Mouse (Mus musculus) frontal cortex, postnatal 10 days (tissue): ENCODE results near the gene Vwa2.

Source experiments
- DNase-seq, 2 experiments: peaks; one replicate each; pipeline ENCODE4 v3.0.0; 2022; ENCODE audit warnings: low spot score in 2 of 2, mixed read lengths in 1 of 2

Vwa2 gene

DNA sequence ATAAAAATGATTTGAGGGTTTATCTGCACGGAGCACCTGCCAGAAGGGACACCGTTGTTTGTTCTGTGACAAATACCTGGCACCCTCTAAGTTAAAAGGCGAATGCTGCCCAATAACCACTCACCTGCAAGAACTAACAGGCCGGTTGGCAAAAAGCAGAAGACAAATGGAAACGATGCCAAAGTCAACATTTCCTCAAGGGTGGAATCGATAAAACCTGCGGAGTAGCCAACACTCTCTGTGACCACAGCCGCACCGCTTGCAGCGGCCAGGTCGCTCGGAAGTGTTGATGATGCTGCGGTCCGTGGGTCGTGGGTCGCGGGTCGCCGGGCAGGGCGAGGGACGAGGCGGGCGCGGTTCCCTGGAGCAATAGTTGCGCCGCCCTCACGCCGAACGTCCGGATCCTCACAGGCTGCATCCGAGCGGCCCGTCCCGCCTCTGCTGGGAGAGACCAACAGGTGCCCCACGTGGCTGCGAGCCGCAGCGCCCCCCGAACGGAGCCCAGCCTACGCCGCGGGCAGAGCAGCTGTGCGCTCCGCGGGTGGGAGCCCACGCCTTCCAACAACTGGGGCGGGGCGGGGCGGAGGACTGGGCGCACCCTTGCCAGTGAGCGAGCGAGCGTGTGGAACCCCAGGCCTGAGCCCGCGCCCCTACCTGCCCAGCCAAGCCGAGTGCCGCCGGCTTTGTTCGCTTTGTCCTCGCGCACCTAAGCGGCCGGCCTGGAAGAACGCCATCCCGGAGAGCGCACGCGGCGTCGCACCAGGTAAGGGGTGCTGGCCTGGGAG, at the start of gene Vwa2:
Gene Vwa2 (plus strand): TSS at position 434 of the 785 bp plus-strand sequence.
- no peak for DNase-seq

DNA sequence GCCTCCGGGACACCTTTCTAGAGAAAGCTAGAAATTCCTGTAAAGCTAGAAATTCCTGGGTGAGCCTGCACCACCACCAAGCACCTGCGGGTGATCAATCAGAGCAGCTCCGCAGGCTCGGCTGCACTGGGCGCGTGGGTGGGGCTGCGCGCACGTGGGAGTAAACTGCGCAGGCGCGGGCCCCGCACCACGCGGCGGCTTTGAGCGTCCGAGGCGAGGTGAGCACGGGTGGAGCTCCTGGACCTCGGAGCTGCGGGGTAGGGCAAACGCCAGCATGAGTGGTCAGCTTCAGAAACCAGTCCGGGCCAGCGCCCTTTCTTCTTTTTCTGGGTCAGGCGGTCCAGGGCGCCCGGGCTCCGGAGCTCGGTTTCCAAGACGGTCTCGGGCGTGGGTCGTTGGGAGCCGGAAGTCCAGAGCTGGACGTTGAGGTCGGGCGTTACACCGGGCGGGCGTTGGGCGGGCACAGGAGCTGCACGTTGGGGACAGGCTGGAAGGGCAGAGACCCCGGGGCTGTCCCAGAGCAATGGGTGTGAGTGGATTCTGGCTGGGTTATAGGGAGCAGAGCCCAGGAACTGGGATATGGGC, 47.9 kb upstream of the Vwa2 start, which contains the start of gene Tdrd1:
Gene Tdrd1 (plus strand): TSS at position 163 of the 585 bp plus-strand sequence.
- no peak for DNase-seq

DNA sequence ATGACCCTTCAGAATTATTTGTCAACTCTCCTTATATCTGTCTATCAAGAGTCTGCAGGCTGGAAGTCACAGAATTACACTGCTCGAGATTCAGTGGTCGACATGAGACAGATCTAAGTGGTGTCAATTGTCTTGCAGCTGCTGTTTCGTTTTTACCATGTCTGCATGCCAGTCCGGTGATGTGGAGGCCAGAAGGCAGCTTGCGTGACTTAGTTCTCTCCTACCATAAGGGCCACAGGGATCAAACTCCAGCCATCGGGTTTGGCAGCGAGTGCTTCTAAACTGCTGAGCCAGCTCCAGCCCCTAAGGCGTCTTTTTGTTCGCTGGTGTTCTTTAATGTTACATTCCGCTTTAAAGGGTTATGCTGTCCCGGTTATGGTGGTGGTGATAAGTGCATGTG, 45.7 kb upstream of the Vwa2 start:
- DNase-seq: no peak

DNA sequence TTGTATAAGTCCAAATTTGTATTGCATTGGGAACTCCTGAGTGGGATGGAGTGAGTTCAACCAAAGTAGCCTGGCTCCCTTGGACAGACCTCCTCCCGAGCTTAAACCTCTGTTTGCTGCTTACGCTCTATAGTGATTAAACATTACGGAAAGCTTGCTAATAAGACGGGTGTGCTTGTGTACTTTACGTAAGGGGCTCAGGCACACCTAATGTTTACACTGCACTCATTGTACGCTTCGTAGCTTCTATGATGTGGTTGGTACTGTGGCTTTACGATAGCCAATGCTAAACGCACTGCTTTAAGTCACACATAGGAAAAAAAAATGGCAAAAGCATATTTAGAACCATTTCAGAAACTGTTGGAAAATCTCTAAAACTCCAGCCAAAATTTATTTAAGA, 44.8 kb upstream of the Vwa2 start:
- DNase-seq: no peak

DNA sequence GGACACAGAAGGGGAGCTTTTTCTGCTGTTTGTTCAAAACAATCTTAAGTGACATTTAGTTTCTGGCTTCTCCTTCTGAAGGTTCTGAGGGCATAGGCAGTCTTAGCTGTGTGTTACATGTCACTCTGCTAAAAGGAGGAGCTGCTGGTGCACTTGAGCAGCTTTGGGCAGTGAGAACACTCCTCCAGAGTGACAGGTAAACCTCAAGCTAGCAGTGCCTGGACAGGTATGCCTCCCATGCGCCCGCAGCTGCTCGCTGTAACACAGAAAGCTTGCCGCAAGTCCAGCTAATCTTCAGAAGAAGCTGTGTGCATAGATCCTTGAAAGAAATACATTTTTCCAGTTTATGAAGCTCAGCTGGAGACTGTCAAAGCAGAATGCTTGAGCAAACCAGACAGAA, 43.9 kb upstream of the Vwa2 start:
- no peak for DNase-seq

DNA sequence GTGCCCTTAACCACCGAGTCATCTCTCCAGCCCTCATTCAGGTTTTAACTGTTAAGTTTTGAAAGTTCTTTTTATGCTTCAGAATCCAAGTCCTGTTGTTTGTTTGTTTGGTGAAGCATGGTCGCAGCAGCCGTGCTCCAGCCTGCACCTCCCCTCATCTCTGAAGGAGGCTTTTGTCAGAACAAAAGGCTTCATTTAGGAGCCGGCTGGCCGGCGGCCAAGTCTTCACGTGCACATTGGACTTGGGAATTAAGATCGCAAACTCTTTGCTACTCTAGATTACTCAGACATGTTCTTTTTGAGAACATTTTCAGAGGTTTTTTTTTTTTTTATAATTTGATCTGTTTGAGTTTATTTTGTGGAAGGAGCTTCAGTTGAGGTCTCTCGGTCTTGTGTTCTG, 38.7 kb upstream of the Vwa2 start:
- no peak for DNase-seq

DNA sequence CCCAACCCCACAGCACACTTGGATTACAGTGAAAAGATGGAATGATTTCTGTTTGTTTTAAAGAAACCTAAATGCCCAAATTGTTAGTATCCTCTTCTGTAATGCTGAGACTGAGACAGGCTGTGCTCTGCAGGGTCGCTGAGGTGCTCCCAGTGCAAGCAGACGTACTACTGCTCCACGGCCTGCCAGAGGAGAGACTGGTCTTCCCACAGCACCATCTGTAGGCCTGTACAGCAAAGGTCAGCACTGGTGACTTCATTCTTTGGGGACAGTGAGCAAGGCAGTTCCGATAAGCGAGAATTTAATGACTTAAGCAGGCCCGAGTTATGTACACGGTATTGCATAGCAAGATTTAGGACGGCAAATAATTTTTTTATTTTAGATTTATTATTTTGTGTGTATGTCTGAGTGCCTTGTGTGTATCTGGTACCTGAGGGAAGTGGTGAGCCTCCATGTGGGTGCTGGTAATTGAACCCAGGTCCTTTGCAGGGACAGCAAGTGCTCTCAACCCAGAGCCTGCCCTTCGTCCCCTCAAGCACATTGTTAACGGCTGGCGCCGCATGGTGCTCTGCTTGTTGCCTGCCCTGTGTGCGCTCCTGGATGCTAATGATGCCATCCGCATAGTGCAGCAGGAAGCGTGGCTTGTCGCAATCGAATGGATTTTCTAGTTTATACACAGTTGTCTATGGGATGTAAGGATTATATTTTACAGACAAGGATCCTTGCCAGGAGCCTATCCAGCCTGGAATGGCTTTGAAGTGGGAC, 34.9 kb upstream of the Vwa2 start:
- DNase-seq: no peak

DNA sequence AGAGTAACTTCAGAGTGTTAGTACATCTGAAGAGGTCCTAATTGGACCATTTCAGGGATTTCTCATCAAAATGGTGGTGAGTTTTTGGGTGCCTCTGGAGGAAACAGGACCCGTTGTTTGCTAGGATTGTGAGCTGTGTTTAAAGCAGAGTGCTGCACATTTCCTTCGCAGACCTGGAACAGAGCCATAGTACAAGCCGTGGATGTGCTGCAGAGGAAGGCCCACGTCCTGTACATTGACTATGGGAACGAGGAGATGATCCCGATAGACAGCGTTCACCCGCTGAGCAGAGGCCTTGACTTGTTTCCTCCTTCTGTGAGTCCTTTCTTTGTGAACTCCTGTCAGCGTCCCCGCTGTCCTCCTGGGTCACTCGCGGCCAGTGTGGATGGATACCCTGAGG, 31.1 kb upstream of the Vwa2 start:
- no peak for DNase-seq

DNA sequence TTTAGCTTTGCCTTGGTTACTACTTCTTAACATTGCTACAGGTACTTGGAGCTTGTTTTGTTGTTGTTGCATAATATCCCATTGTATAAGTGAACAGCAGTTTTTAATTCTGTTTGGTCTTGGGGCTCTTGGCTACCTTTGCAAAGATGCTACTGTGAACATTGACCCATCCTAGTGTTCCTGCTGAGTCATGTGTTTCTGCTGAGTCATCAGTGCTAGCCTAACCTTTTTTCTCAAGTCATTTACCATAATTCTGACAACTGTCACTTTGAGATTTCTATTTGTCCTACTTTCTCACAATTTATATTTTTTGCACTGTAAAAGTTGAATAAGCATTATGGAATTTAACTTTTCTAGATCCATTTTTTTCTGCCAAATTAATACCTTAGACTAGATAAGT, 21.5 kb upstream of the Vwa2 start:
- DNase-seq: no peak

DNA sequence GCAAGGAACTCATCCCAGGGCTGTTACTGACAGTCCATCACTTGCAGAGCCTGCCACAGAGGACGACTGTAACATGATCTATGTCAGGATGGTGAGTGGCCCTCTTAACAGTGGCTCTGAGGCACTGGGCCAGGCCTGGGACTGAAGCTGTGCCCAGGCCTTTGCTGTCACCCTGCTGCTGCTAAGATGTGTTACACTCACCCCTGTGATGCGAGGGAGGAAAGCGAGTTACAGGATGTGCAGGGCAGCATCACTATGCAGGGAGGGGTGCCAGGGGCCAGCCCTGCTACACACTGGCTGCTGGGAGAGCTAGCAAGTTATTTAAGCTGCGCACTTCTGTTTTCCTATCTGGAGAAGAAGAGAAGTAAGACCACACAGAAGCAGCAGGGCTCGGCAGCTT, 17.6 kb upstream of the Vwa2 start:
- no peak for DNase-seq

DNA sequence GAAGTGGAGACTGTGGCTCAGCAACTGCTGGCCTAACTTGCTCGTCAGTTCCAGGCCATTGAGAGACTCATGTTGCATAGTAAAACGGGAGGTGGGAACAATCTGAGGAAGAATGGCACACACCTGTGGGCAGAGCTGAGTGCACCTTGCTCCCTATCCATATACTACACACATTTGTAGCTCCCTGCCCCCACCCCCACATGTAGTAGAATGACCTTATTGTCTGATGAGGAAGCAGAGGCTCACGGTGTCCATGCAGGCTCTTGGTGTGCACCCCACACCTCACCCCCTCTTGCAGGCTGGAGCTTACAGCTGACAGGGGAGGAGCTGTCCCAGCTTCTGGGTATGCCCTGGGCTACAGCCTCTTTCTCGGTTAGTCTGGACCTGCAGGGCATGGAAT, 6.3 kb upstream of the Vwa2 start:
- no peak for DNase-seq

DNA sequence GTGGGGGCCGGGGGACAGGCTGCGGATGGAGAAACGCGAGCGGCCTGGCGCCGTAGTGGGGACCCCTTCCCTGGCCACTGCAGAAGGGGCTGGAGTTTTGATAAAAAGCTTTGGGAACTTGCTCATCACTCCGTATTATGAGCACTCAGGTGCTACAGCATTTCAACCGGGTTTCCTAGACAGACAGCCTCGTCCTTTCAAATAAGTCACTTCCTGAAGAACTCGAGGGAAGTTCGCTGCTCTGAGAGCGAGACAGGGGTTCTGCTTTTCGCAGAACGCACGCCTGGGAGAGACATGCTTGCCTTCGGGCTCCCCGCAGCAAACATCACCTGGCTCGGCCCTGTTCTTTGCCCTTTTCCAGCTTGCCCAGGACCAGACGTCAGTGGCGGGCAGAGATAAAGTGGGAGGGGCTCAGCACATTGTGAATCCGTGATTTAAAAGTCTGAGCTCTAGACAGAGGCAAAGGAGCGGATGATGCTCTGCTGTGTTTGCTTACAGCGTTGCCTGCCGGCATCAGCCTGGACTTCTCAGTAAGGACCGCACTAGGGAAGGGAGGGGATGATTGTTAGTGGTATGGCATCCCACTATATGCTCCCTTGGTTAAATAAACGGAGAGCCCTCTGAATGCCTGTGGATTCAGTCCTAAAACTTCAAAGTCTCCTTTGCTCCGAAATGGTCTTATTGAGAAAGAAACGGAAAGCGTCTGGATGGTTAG, 709 bp downstream of the Vwa2 start:
- no peak for DNase-seq

DNA sequence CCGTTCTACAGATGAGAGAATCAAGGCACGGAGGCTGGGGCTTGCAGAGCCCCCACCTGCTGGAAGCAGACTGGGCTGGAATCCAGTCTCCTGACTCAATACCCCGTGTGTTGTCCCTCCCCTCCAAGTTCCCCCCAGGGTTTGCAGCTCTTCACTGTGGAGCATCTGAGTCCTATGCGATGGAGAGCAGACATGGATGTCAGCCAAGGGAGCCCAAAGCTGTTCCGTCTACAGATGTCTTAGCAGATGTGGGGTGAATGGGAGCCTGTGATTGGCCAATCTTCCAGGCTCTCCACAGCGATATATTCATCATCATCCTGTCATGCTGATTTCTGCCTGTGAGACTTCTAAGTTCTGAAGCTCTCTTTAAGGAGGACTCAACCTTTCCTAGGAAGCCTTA, 3.3 kb downstream of the Vwa2 start:
- no peak for DNase-seq

DNA sequence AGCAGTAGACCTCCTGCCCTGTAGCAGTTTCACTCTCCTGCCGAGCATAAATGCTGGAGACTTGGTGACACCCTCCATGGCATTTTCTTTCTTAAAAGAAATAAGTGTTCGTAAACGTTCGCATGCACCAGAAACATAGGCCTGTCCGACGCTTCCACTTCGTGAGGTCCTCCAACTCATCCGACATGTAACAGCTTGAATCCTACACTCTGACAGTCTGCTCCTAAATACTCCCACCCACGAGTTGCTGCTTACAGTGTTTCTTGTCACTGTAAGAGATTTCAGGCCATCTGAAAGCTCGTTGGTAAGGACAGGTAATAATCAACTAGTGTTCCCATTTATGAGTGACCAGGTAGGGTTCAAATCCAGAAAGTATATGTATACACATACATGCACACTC, 13.8 kb downstream of the Vwa2 start:
- DNase-seq: no peak

DNA sequence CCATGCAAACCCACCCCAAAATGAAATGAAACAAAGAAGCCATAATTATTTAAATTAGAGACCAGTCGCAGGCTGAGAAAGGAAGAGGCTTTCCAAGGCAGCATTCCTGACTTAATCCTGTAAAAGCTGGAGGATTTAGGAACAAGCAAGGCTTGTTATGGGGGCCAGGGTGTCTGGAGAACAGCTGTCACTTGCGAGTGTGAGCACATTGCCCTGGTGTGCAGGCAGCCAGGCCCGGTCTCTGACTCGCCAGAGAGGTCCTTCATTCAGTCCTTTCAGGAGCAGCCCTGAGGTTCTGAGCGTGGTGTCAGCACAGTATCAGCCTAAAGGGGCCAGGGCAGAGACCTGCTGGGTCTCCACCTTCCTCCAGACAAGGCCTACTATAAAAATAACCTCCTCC, 14.6 kb downstream of the Vwa2 start:
- no peak for DNase-seq

DNA sequence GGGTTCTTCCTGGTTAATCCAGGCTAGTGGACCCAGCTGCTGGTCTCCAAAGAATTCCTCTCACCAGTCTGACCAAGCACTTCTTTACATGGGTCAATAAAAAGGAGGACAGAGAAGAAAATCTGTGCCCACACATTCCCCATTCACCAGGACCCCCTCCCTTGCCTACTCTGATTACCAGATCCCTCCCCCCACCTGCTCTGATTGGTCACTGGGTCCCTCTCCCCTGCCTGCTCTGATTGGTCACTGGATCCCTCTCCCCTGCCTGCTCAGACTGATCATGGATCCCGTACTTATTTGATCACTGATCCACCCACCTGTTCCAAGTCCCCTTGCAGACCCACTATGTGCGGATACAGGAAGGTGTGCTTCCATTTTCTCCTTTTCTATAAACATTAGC, 17.4 kb downstream of the Vwa2 start:
- DNase-seq: no peak

DNA sequence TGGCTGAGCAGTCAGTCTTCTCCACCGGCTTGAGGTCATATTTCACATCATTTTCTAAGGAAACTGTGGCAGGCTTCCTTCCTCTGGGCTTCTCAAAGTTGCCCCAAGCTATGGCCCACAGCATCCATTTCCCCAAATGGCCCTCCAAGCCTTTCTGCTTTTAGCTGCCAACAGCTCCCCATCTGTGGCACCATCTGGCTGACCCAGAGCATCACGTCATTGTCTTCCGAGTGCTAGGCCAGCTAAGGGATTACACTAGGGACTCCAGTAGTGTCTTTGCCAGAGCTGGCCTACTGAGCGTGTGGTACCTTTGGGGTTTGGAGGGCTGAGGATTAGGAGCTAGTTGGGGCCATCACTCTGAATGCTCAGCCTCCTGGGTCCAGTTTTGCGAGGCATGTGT, 18.5 kb downstream of the Vwa2 start:
- no peak for DNase-seq

DNA sequence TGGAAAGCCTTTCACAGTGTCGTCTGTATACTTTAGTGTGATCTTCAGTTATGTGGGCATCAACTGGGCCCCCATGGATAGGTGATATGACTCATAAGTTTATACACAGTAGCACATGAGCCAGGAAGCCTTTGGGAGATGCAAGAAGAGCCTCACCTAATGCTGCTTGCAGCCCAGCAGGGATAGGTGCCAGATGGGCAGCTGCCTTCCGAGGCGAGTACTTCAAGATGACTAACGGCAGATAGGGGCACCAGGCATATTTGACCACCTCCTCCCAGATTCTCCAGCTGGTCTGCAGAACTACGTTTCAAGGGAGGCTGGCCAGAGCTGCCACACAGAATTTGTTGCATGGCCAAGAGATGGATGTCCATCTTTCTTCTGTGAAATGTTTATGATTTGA, 19.3 kb downstream of the Vwa2 start:
- DNase-seq: no peak

DNA sequence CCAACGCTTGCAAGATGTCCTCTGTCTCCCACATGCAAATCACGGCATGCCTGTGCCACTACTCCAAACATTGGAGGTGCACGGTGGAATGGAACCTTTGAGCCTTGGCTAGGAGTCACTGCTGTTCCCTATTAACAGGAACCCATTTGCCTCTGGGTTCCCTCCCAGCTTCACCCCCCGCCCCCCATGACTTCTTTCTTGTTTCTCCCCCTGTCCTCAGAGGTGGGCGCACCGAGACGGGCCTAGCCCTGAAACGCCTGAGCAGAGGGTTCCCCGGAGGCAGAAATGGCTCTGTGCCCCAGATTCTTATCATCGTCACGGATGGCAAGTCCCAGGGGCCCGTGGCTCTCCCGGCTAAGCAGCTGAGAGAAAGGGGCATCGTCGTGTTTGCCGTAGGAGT, 23.6 kb downstream of the Vwa2 start:
- DNase-seq: no peak

DNA sequence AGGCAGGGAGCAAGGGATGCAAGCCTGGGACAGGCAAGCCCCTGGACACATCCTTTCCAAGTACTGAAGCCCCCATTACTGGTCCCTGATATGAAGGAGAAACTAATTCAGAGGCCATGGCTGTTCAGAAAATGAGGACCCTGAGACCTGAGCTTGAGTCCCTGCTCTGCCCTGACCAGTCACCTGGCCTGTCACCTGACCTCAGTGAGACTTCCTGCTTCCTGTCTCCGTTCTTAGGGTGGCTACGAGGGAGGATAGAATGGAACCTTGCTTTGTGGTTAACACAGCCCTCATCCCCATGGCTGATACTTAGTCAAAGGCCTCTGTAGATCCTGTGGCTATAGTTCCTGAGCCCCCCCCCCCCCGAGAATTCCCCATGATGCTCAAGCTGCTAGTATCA, 30.0 kb downstream of the Vwa2 start:
- no peak for DNase-seq

DNA sequence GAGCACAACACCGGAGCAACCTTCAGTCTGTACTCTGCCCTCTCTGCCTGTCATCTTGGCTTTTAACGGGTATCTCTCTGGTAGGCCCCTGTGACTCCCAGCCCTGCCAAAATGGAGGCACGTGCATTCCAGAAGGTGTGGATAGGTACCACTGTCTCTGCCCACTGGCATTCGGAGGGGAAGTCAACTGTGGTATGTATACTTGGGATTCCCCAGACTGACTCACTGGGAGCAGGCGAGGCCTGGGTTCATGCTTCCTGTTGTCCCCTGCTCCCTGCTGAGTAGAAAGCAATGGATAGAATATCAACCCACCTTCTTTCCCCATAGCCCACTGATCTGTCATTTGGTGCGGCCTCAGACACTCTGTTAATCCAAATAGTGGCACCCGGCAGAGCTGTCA, 31.3 kb downstream of the Vwa2 start:
- DNase-seq: no peak

DNA sequence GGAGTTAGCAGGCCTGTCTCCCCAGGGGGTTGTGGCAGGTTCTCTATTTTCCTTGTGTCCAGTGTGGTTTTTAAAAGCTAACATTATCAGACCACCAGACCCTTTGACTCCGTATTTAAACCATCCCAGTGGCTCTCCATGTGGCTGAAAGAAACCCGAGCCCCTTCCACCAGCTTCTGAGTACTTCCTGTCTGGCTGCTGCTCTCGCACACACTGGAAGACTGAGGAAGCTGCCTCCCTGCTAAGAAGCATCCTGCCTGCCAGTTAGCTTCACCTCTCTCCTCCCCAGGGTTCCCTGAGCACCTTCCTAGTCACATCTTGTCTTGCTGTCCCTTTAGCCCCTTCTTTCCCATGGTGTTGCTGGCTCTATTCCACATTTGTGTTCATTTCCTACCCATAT, 33.8 kb downstream of the Vwa2 start:
- DNase-seq: no peak
